Mouse (Mus musculus) forebrain, postnatal 0 days (tissue): ENCODE results near the gene Smyd3. TPM values are rescaled to one million over a fixed set of nuclear protein-coding genes. Genes with fewer than 3 reads are reported as not detected.

Experiments used
- ATAC-seq: fragments of 200-750 bp; cut with Nextera tagmentation; 2 replicates; pipeline ENCODE4 v1.8.0; 2017; ENCODE audit warnings: mild to moderate bottlenecking, moderate library complexity
- DNase-seq: peaks from one replicate; pipeline ENCODE4 v3.0.0-alpha.2; 2015
- H3K27ac ChIP-seq: fragments of 300-500 bp; sonication (generic); 2 replicates; pipeline ENCODE4 v1.5.1; 2014; ENCODE audit warnings: low read depth, mild to moderate bottlenecking, antibody characterized with exemption, low read length, moderate library complexity, mixed read lengths
- H3K27me3 ChIP-seq: fragments of 300-500 bp; sonication (generic); 2 replicates; pipeline ENCODE4 v1.6.1; 2014; ENCODE audit warnings: mild to moderate bottlenecking, low read length, mixed read lengths; ENCODE audit not compliant: insufficient read depth
- H3K36me3 ChIP-seq: fragments of 300-500 bp; sonication (generic); 2 replicates; pipeline ENCODE4 v1.6.1; 2014; ENCODE audit warnings: mild to moderate bottlenecking, moderate library complexity; ENCODE audit not compliant: insufficient read depth
- H3K4me1 ChIP-seq: fragments of 300-500 bp; sonication (generic); 2 replicates; pipeline ENCODE4 v1.6.1; 2014; ENCODE audit warnings: antibody characterized with exemption; ENCODE audit not compliant: insufficient read depth
- H3K4me2 ChIP-seq: fragments of 300-500 bp; sonication (generic); 2 replicates; pipeline ENCODE4 v1.6.1; 2014; ENCODE audit warnings: low read depth, mild to moderate bottlenecking, moderate library complexity
- H3K4me3 ChIP-seq: fragments of 300-500 bp; sonication (generic); 2 replicates; pipeline ENCODE4 v1.5.1; 2014; ENCODE audit warnings: low read depth, low read length, mixed read lengths
- H3K9ac ChIP-seq: fragments of 300-500 bp; sonication (generic); 2 replicates; pipeline ENCODE4 v1.6.1; 2014; ENCODE audit warnings: mild to moderate bottlenecking
- H3K9me3 ChIP-seq: fragments of 300-500 bp; sonication (generic); 2 replicates; pipeline ENCODE4 v1.6.1; 2016; ENCODE audit warnings: low read length
- CTCF ChIP-seq: sonication (generic); IDR thresholded peaks from 2 replicates; pipeline ENCODE4 v1.5.1; 2016; ENCODE audit warnings: antibody characterized with exemption, control low read depth, low read depth
- WGBS: fragments of 180-500 bp; shearing (Covaris S2); extraction: QIAGEN DNeasy Blood & Tissue Kit; methylation state at CpG from one replicate; pipeline ENCODE4 v1.1.7; 2014; 5-methylcytosine and 5-hydroxymethylcytosine counted together
- polyA plus RNA-seq: library from polyadenylated mRNA; unstranded; fragments of >200 nt; fragmentation: Nextera tagmentation; extraction: Ambion mirVana; gene quantifications from 2 replicates; pipeline ENCODE4 v1.2.1, GENCODE M21; 2015
- total RNA-seq: library from RNA; depleted of rRNA; stranded (reverse); fragments of >200 nt; gene quantifications from 2 replicates; pipeline ENCODE4 v1.2.3, GENCODE M21; 2014

Smyd3 gene
- total and polyA plus RNA-seq, 2 experiments from 2014 or later, result 19.0 to 27.6 TPM

GRCm38 (mm10) chr1:178936976-178937375, 580.9 kb downstream of the Smyd3 start:
- WGBS, result 97% methylated on average over 2 of the region's 2 CpGs
- H3K27ac ChIP-seq, result no peak overlapping the region
- no peak for TF ChIP-seq CTCF
- H3K36me3 ChIP-seq, result peaks cover 18% of the 10 kb centered on the region; the same call in 1 of the 2 replicates
- no peaks in the 10 kb centered on the region for H3K9me3 ChIP-seq
- DNase-seq (no peak), ATAC-seq (no peak)
- no peak overlapping the region for H3K4me3 ChIP-seq
- no peaks in the 10 kb centered on the region for H3K27me3 ChIP-seq
- H3K4me2 ChIP-seq, result no peak overlapping the region
- no peak overlapping the region for H3K9ac ChIP-seq
- no peaks in the 10 kb centered on the region for H3K4me1 ChIP-seq

- no peaks in the 10 kb centered on the region for H3K27me3 ChIP-seq
- WGBS, result 72% methylated on average over 4 of the region's 4 CpGs
- no peaks in the 10 kb centered on the region for H3K4me1 ChIP-seq
- H3K9me3 ChIP-seq, result no peaks in the 10 kb centered on the region
- ATAC-seq (no peak), DNase-seq (no peak)
- no peak overlapping the region for H3K4me2 ChIP-seq
- no peak overlapping the region for H3K9ac ChIP-seq
- peaks cover 18% of the 10 kb centered on the region; the same call in 1 of the 2 replicates for H3K36me3 ChIP-seq
- no peak overlapping the region for H3K4me3 ChIP-seq
- H3K27ac ChIP-seq, result no peak overlapping the region
- no peak for TF ChIP-seq CTCF
These were observed 581.4 kb downstream of the Smyd3 start for GRCm38 (mm10) chr1:178936457-178936856.

- H3K9me3 ChIP-seq, result no peaks in the 10 kb centered on the region
- H3K4me1 ChIP-seq, result no peaks in the 10 kb centered on the region
- H3K4me3 ChIP-seq, result no peak overlapping the region
- H3K4me2 ChIP-seq, result no peak overlapping the region
- DNase-seq (no peak), ATAC-seq (no peak)
- 64% methylated on average over 6 of the region's 6 CpGs for WGBS
- peaks cover 20% of the 10 kb centered on the region; the same call in 1 of the 2 replicates for H3K36me3 ChIP-seq
- no peak overlapping the region for H3K9ac ChIP-seq
- H3K27me3 ChIP-seq, result no peaks in the 10 kb centered on the region
- no peak overlapping the region for H3K27ac ChIP-seq
- no peak for TF ChIP-seq CTCF
These were observed 583.7 kb downstream of the Smyd3 start for GRCm38 (mm10) chr1:178933953-178934637.

- Histone ChIP-seq H3K4me3 (no peak overlapping the region), H3K27me3 (no peaks in the 10 kb centered on the region), H3K4me2 (no peak overlapping the region), H3K4me1 (no peaks in the 10 kb centered on the region), H3K36me3 (peaks cover 22% of the 10 kb centered on the region; the same call in 1 of the 2 replicates), H3K27ac (no peak overlapping the region), H3K9me3 (no peaks in the 10 kb centered on the region), H3K9ac (no peak overlapping the region)
- 75% methylated on average over 4 of the region's 4 CpGs for WGBS
- ATAC-seq (no peak), DNase-seq (no peak)
- no peak for TF ChIP-seq CTCF
These were observed 588.3 kb downstream of the Smyd3 start for GRCm38 (mm10) chr1:178929531-178929930.

- Histone ChIP-seq H3K27ac (no peak overlapping the region), H3K9me3 (no peaks in the 10 kb centered on the region), H3K27me3 (no peaks in the 10 kb centered on the region), H3K4me2 (no peak overlapping the region), H3K9ac (no peak overlapping the region), H3K4me1 (no peaks in the 10 kb centered on the region), H3K4me3 (no peak overlapping the region), H3K36me3 (peaks cover 5% of the 10 kb centered on the region; the same call in 1 of the 2 replicates)
- DNase-seq (no peak), ATAC-seq (no peak)
- WGBS, result 78% methylated on average over 8 of the region's 8 CpGs
- TF ChIP-seq CTCF, result no peak
These were observed 593.2 kb downstream of the Smyd3 start for GRCm38 (mm10) chr1:178924492-178925183.

- WGBS, result 49% methylated on average over 31 of the region's 31 CpGs
- ATAC-seq, result no peak
- Histone ChIP-seq H3K9me3 (no peaks in the 10 kb centered on the region), H3K27ac (no peak overlapping the region), H3K9ac (no peak overlapping the region), H3K4me2 (peak overlapping the region; percentile 19; the same call in 1 of the 2 replicates), H3K4me3 (no peak overlapping the region), H3K4me1 (0 out of 2 replicates have a peak, but pooled peaks cover 4% of the 10 kb centered on the region), H3K27me3 (no peaks in the 10 kb centered on the region), H3K36me3 (peaks cover 19% of the 10 kb centered on the region; the same call in 1 of the 2 replicates)
- no peak for TF ChIP-seq CTCF
- no peak for DNase-seq
These were observed 600.5 kb downstream of the Smyd3 start for GRCm38 (mm10) chr1:178917194-178917902.

GRCm38 (mm10) chr1:178915056-178915455, 602.8 kb downstream of the Smyd3 start:
- Histone ChIP-seq H3K4me3 (no peak overlapping the region), H3K4me2 (no peak overlapping the region), H3K27ac (no peak overlapping the region), H3K27me3 (no peaks in the 10 kb centered on the region), H3K9me3 (no peaks in the 10 kb centered on the region), H3K9ac (no peak overlapping the region), H3K4me1 (0 out of 2 replicates have a peak, but pooled peaks cover 4% of the 10 kb centered on the region), H3K36me3 (peaks cover 19% of the 10 kb centered on the region; the same call in 1 of the 2 replicates)
- DNase-seq (no peak), ATAC-seq (no peak)
- TF ChIP-seq CTCF, result no peak
- 59% methylated on average over 12 of the region's 12 CpGs for WGBS
